Mouse (Mus musculus) cerebellum, adult 2 months (tissue): ENCODE results near the gene Nfxl1. TPM values are rescaled to one million over a fixed set of nuclear protein-coding genes. Genes with fewer than 3 reads are reported as not detected.
"Not testable (repeated sequence)": the region's sequence is repeated elsewhere in the genome, so short reads cannot be mapped to it uniquely, and the experiment has no call there.

Source experiments
- DNase-seq, 2 experiments: peaks; one replicate each; pipeline ENCODE4 v3.0.0; 2021
- H3K27ac ChIP-seq: fragments of 200-500 bp; 2 replicates; pipeline ENCODE4 v1.5.1; 2012; ENCODE audit warnings: low read length, control low read depth, inconsistent platforms; ENCODE audit not compliant: insufficient read depth
- H3K27me3 ChIP-seq: fragments of 200-500 bp; 2 replicates; pipeline ENCODE4 v1.6.1; 2012; ENCODE audit warnings: inconsistent platforms, mild to moderate bottlenecking, low read length, moderate library complexity; ENCODE audit not compliant: control insufficient read depth, insufficient read depth
- H3K4me1 ChIP-seq: fragments of 200-500 bp; 2 replicates; pipeline ENCODE4 v1.6.1; 2011; ENCODE audit warnings: low read length; ENCODE audit not compliant: control insufficient read depth, insufficient read depth
- H3K4me3 ChIP-seq: fragments of 200-500 bp; replicated peaks from 2 replicates; pipeline ENCODE3; 2011; ENCODE audit warnings: mild to moderate bottlenecking, low read depth, low read length, control low read depth; ENCODE audit not compliant: insufficient read depth
- CTCF ChIP-seq: fragments of 200-500 bp; IDR thresholded peaks from 2 replicates; pipeline ENCODE4 v1.5.1; 2011; ENCODE audit warnings: low read depth, mild to moderate bottlenecking, control low read depth, low read length, moderate library complexity, borderline replicate concordance; ENCODE audit not compliant: insufficient read depth
- POLR2A ChIP-seq: fragments of 200-500 bp; IDR thresholded peaks from 2 replicates; pipeline ENCODE4 v1.6.1; 2011; ENCODE audit warnings: low read length, control low read depth, borderline replicate concordance; ENCODE audit not compliant: insufficient read depth
- WGBS: fragments of 180-500 bp; shearing (Covaris S2); methylation state at CpG from one replicate; pipeline ENCODE4 v1.1.7; 2018; 5-methylcytosine and 5-hydroxymethylcytosine counted together
- polyA plus RNA-seq: library from polyadenylated mRNA; depleted of rRNA; stranded (reverse); fragments of >200 nt; gene quantifications from 2 replicates; pipeline ENCODE4 v1.2.3, GENCODE M21; 2012

Nfxl1 gene
- polyA plus RNA-seq, 1 experiment, result 10.9 TPM

GRCm38 (mm10) chr5:72565621-72566020 is 6.1 kb upstream of the Nfxl1 start:
- no peaks in the 10 kb centered on the region for H3K4me1 ChIP-seq
- no peak overlapping the region for H3K4me3 ChIP-seq
- H3K27ac ChIP-seq, result no peak overlapping the region
- no peak for TF ChIP-seq POLR2A
- TF ChIP-seq CTCF, result no peak
- no peak for DNase-seq
- WGBS, result 86% methylated on average over 5 of the region's 5 CpGs
- no peaks in the 10 kb centered on the region for H3K27me3 ChIP-seq

GRCm38 (mm10) chr5:72563183-72563582 is 3.7 kb upstream of the Nfxl1 start:
- H3K27me3 ChIP-seq, result not testable (repeated sequence)

GRCm38 (mm10) chr5:72560976-72561628 is 1.6 kb upstream of the Nfxl1 start:
- no peaks in the 10 kb centered on the region for H3K27me3 ChIP-seq
- 85% methylated on average over 3 of the region's 3 CpGs for WGBS
- no peak overlapping the region for H3K4me3 ChIP-seq
- no peak overlapping the region for H3K27ac ChIP-seq
- peaks cover 3% of the 10 kb centered on the region; the same call in 1 of the 2 replicates for H3K4me1 ChIP-seq
- TF ChIP-seq POLR2A (no peak), CTCF (no peak)
- DNase-seq, result no peak

More at GRCm38 (mm10) chr5:72563183-72563582, 3.7 kb upstream of the Nfxl1 start:
- not testable (repeated sequence) for H3K4me1 ChIP-seq, DNase-seq, H3K27ac ChIP-seq, H3K4me3 ChIP-seq
- WGBS, result 98% methylated on average over 2 of the region's 2 CpGs

- no peak for TF ChIP-seq CTCF
- TF ChIP-seq POLR2A, result no peak
- no peak for DNase-seq
- WGBS, result 1% methylated on average over 57 of the region's 57 CpGs
- Histone ChIP-seq H3K27me3 (no peaks in the 10 kb centered on the region), H3K4me1 (peaks cover 3% of the 10 kb centered on the region; the same call in 1 of the 2 replicates), H3K27ac (peak overlapping the region; percentile 10), H3K4me3 (peak overlapping the region; percentile 65)
Observed at GRCm38 (mm10) chr5:72558716-72559526, 563 bp downstream of the Nfxl1 start.

GRCm38 (mm10) chr5:72556245-72556644 is 3.2 kb downstream of the Nfxl1 start:
- DNase-seq, result no peak
- Histone ChIP-seq H3K4me1 (peaks cover 3% of the 10 kb centered on the region; the same call in 1 of the 2 replicates), H3K4me3 (no peak overlapping the region), H3K27ac (no peak overlapping the region), H3K27me3 (no peaks in the 10 kb centered on the region)
- 70% methylated on average over 3 of the region's 3 CpGs for WGBS
- TF ChIP-seq CTCF (no peak), POLR2A (no peak)

- no peaks in the 10 kb centered on the region for H3K27me3 ChIP-seq
- TF ChIP-seq POLR2A (no peak), CTCF (no peak)
- no peaks in the 10 kb centered on the region for H3K4me1 ChIP-seq
- DNase-seq, result no peak
- H3K27ac ChIP-seq, result no peak overlapping the region
- no peak overlapping the region for H3K4me3 ChIP-seq
- 88% methylated on average over 3 of the region's 3 CpGs for WGBS
Observed at GRCm38 (mm10) chr5:72551209-72551608, 8.3 kb downstream of the Nfxl1 start.

GRCm38 (mm10) chr5:72528896-72529295 is 30.6 kb downstream of the Nfxl1 start:
- DNase-seq, result no peak
- no peak overlapping the region for H3K27ac ChIP-seq
- WGBS, result 25% methylated on average over 3 of the region's 3 CpGs
- H3K4me3 ChIP-seq, result no peak overlapping the region
- no peaks in the 10 kb centered on the region for H3K27me3 ChIP-seq
- H3K4me1 ChIP-seq, result no peaks in the 10 kb centered on the region
- no peak for TF ChIP-seq POLR2A
- TF ChIP-seq CTCF, result no peak

GRCm38 (mm10) chr5:72513808-72514207 is 45.7 kb downstream of the Nfxl1 start:
- TF ChIP-seq POLR2A, result no peak
- TF ChIP-seq CTCF, result no peak
- 77% methylated on average over 5 of the region's 5 CpGs for WGBS
- no peaks in the 10 kb centered on the region for H3K4me1 ChIP-seq

GRCm38 (mm10) chr5:72505740-72506139 is 53.7 kb downstream of the Nfxl1 start:
- Histone ChIP-seq H3K4me3 (no peak overlapping the region), H3K27me3 (no peaks in the 10 kb centered on the region; the same call in 1 of the 2 replicates), H3K27ac (no peak overlapping the region), H3K4me1 (no peaks in the 10 kb centered on the region)
- TF ChIP-seq CTCF, result 0 out of 2 replicates have a peak, but pooled peaks have one; percentile 2
- no peak for TF ChIP-seq POLR2A
- WGBS, result 60% methylated on average over 5 of the region's 5 CpGs
- DNase-seq, result no peak

More at GRCm38 (mm10) chr5:72513808-72514207, 45.7 kb downstream of the Nfxl1 start:
- Histone ChIP-seq H3K27me3 (no peaks in the 10 kb centered on the region), H3K27ac (no peak overlapping the region), H3K4me3 (no peak overlapping the region)
- no peak for DNase-seq
